Mouse (Mus musculus): ENCODE measurements around the gene Tpgs1. TPM values are rescaled to one million over a fixed set of nuclear protein-coding genes. Genes with fewer than 3 reads are reported as not detected.
A peak's percentile ranks its signal among the peaks of the same experiment; 100 is the strongest.

Gene Tpgs1
- polyA plus RNA-seq, 1 experiment, result 60.3 TPM

- no peaks in the 10 kb centered on the region for H3K27me3 ChIP-seq (replicated peaks; ENCODE audit: control insufficient read depth, insufficient read depth, low read length)
- no peak overlapping the region for H3K27ac ChIP-seq (ENCODE audit: insufficient read depth, low read depth, low read length)
- DNase-seq, result no peak
- 82% methylated on average over 5 of the region's 5 CpGs for WGBS
- peaks cover 8% of the 10 kb centered on the region for H3K4me1 ChIP-seq (ENCODE audit: control insufficient read depth, insufficient read depth, low read length)
- TF ChIP-seq CTCF (conservative IDR thresholded peaks at IDR 0.05; ENCODE audit: insufficient read depth, insufficient read length, low read depth, low read length) (no peak), POLR2A (IDR thresholded peaks at IDR 0.05; ENCODE audit: low read depth, low read length) (no peak)
- no peak overlapping the region for H3K4me3 ChIP-seq (ENCODE audit: insufficient read depth, low read depth, low read length)
- no peaks in the 10 kb centered on the region for H3K36me3 ChIP-seq (ENCODE audit: control insufficient read depth, insufficient read depth, low read length)
Measured at GRCm38 (mm10) chr10:79668076-79668475, 1.1 kb upstream of the Tpgs1 start.

GRCm38 (mm10) chr10:79669576-79670057 lies 448 bp downstream of the Tpgs1 start:
- peaks cover 8% of the 10 kb centered on the region for H3K4me1 ChIP-seq (ENCODE audit: control insufficient read depth, insufficient read depth, low read length)
- TF ChIP-seq POLR2A (IDR thresholded peaks at IDR 0.05; ENCODE audit: low read depth, low read length), result no peak
- no peak for TF ChIP-seq CTCF (conservative IDR thresholded peaks at IDR 0.05; ENCODE audit: insufficient read depth, insufficient read length, low read depth, low read length)
- under 1% methylated on average over 47 of the region's 47 CpGs for WGBS
- H3K4me3 ChIP-seq (ENCODE audit: insufficient read depth, low read depth, low read length), result peak overlapping the region; percentile 89
- no peaks in the 10 kb centered on the region for H3K36me3 ChIP-seq (ENCODE audit: control insufficient read depth, insufficient read depth, low read length)
- H3K27me3 ChIP-seq (replicated peaks; ENCODE audit: control insufficient read depth, insufficient read depth, low read length), result no peaks in the 10 kb centered on the region
- DNase-seq, result peak; percentile 74
- peak overlapping the region; percentile 97 for H3K27ac ChIP-seq (ENCODE audit: insufficient read depth, low read depth, low read length)

DNA sequence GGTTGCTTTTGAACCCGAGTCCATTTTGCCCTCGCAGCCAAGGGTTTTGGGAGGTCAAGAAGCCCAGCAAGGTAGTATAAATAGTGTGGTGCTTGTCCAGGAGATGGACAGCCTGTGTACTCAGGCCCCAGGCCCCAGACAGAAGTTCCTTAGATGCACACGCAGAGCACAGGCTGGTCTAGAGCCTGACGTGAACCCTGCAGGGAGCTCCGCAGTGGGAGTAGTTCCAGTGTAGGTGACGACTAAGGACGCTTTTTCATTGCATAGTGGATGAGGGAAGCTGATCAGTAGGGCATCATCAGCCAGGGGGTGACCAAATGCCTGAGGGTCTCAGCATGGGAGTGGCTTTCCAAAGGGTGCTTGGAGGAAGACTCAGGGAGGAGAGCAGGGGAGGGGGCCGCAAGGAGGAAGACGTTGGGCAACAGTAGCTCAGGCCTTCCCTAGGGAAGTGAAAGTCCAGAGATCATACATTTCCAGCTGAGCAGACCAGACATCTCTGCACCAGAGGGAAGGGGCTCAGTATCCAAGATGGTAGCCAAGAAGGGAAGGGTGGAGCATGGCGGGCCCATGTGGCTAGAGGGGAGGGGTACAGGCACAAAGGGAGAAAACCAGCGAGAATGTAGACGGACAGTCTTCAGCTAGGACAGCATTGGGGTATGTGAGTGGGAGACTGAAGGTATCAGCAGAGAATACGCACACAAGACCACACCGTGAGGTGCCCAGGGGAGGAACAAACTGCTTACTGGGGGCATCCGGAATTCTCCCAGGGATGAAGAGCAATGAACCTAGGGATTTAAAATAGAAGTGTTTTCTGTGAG lies 1.1 kb downstream of the Tpgs1 start:
- H3K27ac ChIP-seq (ENCODE audit: insufficient read depth, low read depth, low read length), result no peak overlapping the region

GRCm38 (mm10) chr10:79671396-79672087 lies 2.4 kb downstream of the Tpgs1 start:
- Histone ChIP-seq H3K4me1 (ENCODE audit: control insufficient read depth, insufficient read depth, low read length) (peaks cover 8% of the 10 kb centered on the region), H3K27me3 (replicated peaks; ENCODE audit: control insufficient read depth, insufficient read depth, low read length) (no peaks in the 10 kb centered on the region), H3K36me3 (ENCODE audit: control insufficient read depth, insufficient read depth, low read length) (no peaks in the 10 kb centered on the region), H3K4me3 (ENCODE audit: insufficient read depth, low read depth, low read length) (no peak overlapping the region), H3K27ac (ENCODE audit: insufficient read depth, low read depth, low read length) (no peak overlapping the region)
- WGBS, result 45% methylated on average over 6 of the region's 6 CpGs
- no peak for TF ChIP-seq CTCF (conservative IDR thresholded peaks at IDR 0.05; ENCODE audit: insufficient read depth, insufficient read length, low read depth, low read length)
- no peak for TF ChIP-seq POLR2A (IDR thresholded peaks at IDR 0.05; ENCODE audit: low read depth, low read length)
- no peak for DNase-seq

More for the DNA sequence above, 1.1 kb downstream of the Tpgs1 start:
- no peak for DNase-seq
- peaks cover 8% of the 10 kb centered on the region for H3K4me1 ChIP-seq (ENCODE audit: control insufficient read depth, insufficient read depth, low read length)
- TF ChIP-seq POLR2A (IDR thresholded peaks at IDR 0.05; ENCODE audit: low read depth, low read length) (no peak), CTCF (conservative IDR thresholded peaks at IDR 0.05; ENCODE audit: insufficient read depth, insufficient read length, low read depth, low read length) (no peak)
- 25% methylated on average over 15 of the region's 15 CpGs for WGBS
- H3K27me3 ChIP-seq (replicated peaks; ENCODE audit: control insufficient read depth, insufficient read depth, low read length), result no peaks in the 10 kb centered on the region
- H3K36me3 ChIP-seq (ENCODE audit: control insufficient read depth, insufficient read depth, low read length), result no peaks in the 10 kb centered on the region
- peak overlapping the region; percentile 89 for H3K4me3 ChIP-seq (ENCODE audit: insufficient read depth, low read depth, low read length)

DNA sequence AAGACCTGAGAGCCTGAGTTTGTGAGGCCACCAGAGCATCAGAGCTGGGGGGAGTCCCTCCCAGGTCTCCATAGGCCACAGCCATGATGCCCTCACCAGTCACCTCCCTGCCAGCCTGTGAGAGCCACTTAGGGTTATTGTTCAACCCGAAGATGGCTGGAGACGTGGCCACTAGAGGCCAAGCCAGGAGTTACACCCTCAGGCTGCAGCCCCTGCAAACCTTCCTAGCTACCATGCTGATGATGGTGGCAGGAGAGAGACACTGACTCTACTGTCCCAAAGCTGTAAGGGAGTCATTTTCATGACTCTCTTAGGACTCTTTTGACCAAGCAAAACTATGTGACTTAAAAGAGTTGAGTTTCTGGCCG lies 2.9 kb downstream of the Tpgs1 start:
- Histone ChIP-seq H3K27me3 (replicated peaks; ENCODE audit: control insufficient read depth, insufficient read depth, low read length) (no peaks in the 10 kb centered on the region), H3K36me3 (ENCODE audit: control insufficient read depth, insufficient read depth, low read length) (no peaks in the 10 kb centered on the region), H3K4me1 (ENCODE audit: control insufficient read depth, insufficient read depth, low read length) (peaks cover 8% of the 10 kb centered on the region), H3K27ac (ENCODE audit: insufficient read depth, low read depth, low read length) (no peak overlapping the region), H3K4me3 (ENCODE audit: insufficient read depth, low read depth, low read length) (no peak overlapping the region)
- WGBS, result 40% methylated on average over 3 of the region's 3 CpGs
- DNase-seq, result peak; percentile 39
- no peak; the same call in 1 of the 2 replicates for TF ChIP-seq CTCF (conservative IDR thresholded peaks at IDR 0.05; ENCODE audit: insufficient read depth, insufficient read length, low read depth, low read length)
- TF ChIP-seq POLR2A (IDR thresholded peaks at IDR 0.05; ENCODE audit: low read depth, low read length), result no peak

DNA sequence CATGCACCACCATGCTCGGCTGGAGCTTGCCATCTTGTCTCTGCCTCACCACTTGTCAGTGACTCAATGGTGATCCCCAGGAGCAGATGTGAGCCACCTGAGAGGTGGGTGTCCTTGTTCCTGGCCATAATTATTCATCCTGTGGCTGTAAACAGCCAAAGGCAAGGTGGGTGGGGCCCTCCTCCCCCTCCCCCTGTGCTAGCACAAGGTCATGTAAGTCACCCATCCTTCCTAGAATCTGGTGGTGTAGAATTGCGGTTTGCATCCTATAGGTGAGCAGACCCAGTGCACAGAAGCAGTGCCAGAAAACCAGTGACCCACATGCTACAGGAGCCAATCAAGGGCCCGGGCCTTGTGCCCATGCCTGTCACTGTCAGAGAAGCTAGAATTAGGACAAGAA lies 3.9 kb downstream of the Tpgs1 start:
- 93% methylated on average over 3 of the region's 3 CpGs for WGBS
- Histone ChIP-seq H3K36me3 (ENCODE audit: control insufficient read depth, insufficient read depth, low read length) (no peaks in the 10 kb centered on the region), H3K4me1 (ENCODE audit: control insufficient read depth, insufficient read depth, low read length) (peaks cover 8% of the 10 kb centered on the region), H3K27ac (ENCODE audit: insufficient read depth, low read depth, low read length) (no peak overlapping the region), H3K4me3 (ENCODE audit: insufficient read depth, low read depth, low read length) (no peak overlapping the region), H3K27me3 (replicated peaks; ENCODE audit: control insufficient read depth, insufficient read depth, low read length) (no peaks in the 10 kb centered on the region)
- TF ChIP-seq POLR2A (IDR thresholded peaks at IDR 0.05; ENCODE audit: low read depth, low read length) (no peak), CTCF (conservative IDR thresholded peaks at IDR 0.05; ENCODE audit: insufficient read depth, insufficient read length, low read depth, low read length) (no peak)
- no peak for DNase-seq

Measured in kidney, adult 2 months (tissue).